Mouse (Mus musculus): ENCODE measurements at regions not wholly inside any gene's neighbourhood (a gene's known extent, or its start where the extent isn't known, plus 50 kb on each side); places are given as distances from the start of the nearest gene placed in this dataset.

DNA sequence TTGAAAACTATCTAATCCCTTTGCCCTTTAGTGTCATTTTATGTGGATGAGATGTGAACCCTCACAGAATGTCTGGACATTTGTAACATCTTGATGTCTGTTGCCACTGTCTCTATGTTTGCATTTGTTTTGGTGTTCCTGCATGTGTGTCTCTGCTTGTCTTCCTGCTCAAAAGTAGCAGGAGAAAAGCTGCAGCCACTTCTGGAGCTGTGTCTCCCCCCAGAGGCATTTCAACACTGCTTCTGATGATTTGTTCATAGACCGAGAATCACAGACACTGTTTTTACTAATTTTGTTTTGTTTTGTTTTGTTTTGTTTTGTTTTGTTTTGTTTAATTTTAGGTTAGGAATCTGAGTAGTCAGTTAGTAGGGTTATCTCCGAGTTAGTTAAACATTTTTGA lies 883.8 kb downstream of the Gbe1 start:
- DNase-seq (ENCODE audit: low spot score in 2 of 2) = no peak

DNA sequence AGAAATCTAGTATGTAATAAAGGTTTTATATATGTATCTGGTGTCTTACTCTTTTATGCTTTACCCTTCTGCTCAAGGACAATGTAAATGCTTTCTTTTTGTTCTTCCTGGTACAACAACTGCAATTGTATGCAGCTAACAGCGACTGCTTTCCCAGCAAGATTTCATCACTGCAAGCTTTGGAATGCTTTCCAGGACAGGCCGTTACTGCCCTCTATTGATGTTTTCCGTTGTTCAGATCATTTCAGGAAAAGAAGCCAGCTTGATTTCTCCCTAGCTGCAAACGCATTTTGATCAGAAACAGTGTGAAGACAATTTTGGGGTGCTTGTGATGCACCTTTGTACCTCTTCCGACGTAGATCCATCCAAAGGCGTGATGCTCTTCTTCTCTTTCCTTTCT lies 895.1 kb downstream of the Gbe1 start:
- no peak for DNase-seq (ENCODE audit: low spot score in 2 of 2)

DNA sequence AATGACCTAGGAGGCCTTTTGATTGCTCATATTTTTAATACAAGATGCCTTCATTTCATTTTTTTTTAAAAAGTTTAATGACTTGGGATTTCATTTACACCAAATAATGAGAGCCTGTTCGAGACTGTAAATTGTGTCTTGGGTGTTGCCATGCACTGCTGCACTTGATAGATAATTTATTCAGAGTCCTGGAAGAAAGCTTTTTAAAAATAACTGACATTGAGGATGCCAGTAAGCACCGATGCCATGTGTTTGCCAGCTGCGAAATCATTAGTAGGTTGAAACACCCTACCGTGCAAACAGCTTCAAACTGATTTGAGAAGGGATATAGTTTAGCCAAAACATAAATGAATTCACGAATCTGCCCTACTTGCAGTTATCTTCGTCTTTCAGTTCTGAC lies 910.7 kb downstream of the Gbe1 start:
- DNase-seq (ENCODE audit: low spot score in 2 of 2) = no peak

DNA sequence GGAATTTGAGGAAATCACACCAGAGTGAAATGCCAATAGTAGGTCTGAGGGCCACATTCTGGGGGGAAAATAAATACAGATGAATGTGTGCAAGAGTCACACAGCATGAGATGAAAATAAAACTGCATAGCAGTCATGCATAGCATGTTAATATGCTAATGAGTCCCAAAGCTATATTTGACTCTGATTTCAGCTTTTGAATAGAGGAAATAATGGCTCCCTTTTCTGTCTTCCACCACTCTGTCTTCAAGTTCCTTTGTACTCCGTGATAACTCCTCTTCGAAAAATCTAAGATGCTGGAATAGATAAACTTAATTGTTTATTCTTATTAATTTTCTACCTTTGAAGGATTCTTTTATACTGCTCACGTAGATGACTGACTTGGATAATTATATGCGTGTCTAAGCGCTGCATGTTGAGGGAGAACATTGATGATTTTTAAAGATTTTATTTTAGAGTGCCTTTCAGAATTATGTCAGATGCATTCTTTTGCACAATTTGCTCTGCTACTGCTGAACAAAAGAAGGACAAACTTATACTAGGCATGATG lies 916.4 kb downstream of the Gbe1 start:
- no peak for DNase-seq (ENCODE audit: low spot score in 2 of 2)

DNA sequence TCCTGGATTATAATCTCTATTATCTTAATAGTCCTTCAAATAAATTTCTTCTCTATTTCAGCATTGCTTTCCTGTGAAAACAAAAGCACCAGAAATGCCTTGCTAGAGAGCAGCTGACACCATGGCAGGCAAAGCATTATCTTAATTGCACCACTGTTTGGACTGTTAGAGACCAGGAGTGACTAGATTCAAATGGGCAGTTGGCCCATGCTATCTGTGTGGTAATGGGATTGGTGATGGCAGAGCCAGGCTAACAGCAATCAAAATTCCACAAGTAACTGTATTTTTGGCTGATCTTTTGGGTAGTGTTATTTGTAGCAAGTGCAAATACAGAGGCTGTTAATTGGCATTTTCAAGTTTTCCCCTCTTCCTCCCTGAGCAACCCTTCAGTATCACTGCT lies 929.3 kb downstream of the Gbe1 start:
- no peak for DNase-seq (ENCODE audit: low spot score in 2 of 2)

DNA sequence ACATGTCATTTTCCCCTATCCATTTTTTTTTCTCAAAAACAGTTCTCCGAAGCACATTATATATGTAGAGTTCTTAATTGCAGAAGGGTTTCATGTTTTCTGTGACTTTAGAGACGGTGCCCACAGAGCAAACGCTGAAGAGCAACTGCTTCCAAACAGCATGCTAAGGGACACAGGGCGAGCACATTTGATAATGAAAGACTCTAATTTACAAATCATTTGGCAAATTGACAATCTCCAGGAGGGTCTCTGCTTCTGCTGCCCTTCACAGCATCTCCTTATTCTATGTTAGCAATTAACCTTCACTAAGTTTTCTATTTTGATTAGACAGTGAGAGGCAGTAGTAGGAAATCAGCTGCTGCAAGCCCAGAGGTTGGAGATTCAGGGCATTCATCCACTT lies 929.7 kb downstream of the Gbe1 start:
- DNase-seq (ENCODE audit: low spot score in 2 of 2) = no peak

DNA sequence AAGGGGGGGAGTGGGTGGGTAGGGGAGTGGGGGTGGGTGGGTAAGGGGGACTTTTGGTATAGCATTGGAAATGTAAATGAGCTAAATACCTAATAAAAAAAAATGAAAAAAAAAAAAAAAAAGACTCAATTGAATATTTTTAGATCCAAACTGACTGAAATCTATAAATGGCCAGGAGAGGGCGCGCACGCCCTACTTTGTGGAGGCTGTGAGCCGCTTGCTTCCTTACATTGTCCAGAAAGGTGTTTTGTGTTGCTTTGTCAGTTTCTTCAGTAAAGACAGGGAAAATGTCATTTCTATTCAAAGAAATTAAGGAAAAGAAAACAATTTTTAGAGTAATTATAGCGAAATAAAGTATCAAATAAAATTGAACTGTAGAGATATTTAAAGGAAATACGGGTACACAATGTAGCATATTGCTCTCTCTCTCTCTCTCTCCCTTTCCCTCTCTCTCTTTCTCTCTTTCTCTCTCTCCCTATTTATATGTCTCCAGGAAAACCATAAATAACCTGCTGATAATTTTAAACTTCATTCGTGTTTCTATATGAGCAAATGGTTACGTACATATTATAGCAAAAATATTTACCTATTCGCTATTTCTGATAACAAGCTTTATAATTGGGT lies 933.9 kb downstream of the Gbe1 start:
- peak; percentile 8 to 37 for DNase-seq (ENCODE audit: low spot score in 2 of 2)

DNA sequence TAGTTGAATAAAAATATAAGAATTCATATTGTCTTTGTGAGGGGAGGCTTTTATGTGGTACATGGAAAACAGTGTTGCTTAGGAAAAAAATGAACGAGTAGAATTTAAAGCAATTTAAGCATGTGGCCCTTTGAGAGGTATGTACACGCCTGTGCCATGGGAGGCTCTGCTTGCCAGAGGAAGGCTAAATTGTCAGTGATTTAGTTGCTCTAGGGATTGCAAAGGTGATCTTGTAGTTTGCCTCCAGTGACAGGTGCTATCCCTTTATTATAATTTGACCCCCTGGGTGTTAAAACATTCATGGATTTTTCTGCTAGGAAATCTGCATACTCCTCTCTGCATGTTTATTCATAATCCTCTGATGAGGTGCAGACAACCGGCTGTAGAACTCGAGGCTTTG lies 942.0 kb downstream of the Gbe1 start:
- DNase-seq (ENCODE audit: low spot score in 2 of 2) = no peak

DNA sequence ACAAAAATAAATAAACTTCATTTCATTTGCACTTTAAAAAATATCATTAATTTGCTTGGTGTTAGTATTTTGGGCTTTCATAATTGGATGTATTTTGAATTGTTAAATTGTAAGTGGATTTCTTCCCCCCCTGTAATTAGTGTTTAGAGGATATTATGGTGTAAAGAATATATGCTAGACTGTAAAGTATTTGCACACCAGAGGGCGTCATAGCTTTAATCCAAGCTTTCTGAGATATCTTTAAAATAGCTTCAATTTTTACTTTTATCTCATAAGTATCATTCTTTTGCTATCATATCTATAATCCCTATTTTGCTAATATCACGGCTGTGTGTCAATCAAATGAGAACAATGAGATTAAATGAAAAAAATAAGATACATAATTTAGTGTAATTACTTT lies 942.4 kb downstream of the Gbe1 start:
- no peak for DNase-seq (ENCODE audit: low spot score in 2 of 2)

DNA sequence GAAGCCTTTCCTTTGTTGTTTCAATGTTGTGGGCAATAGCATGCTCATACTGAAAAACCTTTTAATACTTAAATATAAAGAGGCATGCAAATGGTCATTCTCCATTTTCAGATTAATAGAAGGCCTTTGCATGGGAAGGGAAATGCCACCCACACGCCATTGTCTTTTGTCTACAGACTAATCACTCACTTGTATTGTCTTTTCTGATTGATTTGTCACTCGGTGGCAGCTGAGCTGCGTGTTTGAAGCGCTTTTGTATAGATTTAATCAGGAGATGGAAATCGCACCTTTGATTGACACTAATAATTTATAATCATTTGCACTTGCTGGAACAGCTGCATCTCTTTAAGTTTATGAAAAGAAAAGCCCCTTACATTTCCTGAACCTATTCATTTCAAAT lies 953.4 kb downstream of the Gbe1 start:
- DNase-seq (ENCODE audit: low spot score in 2 of 2) = no peak

Measured in urinary bladder, postnatal 36 days (tissue).